Mouse (Mus musculus) midbrain, embryonic 12.5 days (tissue): ENCODE measurements around the gene Ppm1m. TPM values are rescaled to one million over a fixed set of nuclear protein-coding genes. Genes with fewer than 3 reads are reported as not detected.

Source experiments
- ATAC-seq: fragments of 200-750 bp; cut with Nextera tagmentation; 2 replicates; pipeline ENCODE4 v1.8.0; 2017; ENCODE audit warnings: low read depth, moderate TSS enrichment, moderate library complexity; ENCODE audit not compliant: low FRiP score
- H3K27ac ChIP-seq: fragments of 300-500 bp; sonication (generic); replicated peaks from 2 replicates; pipeline ENCODE4 v1.5.1; 2016; ENCODE audit warnings: mild to moderate bottlenecking
- H3K27me3 ChIP-seq: fragments of 300-500 bp; sonication (generic); 2 replicates; pipeline ENCODE4 v1.6.1; 2016; ENCODE audit warnings: mild to moderate bottlenecking
- H3K36me3 ChIP-seq: fragments of 300-500 bp; sonication (generic); 2 replicates; pipeline ENCODE4 v1.6.1; 2016
- H3K4me1 ChIP-seq: fragments of 300-500 bp; sonication (generic); 2 replicates; pipeline ENCODE4 v1.6.1; 2016
- H3K4me2 ChIP-seq: fragments of 300-500 bp; sonication (generic); replicated peaks from 2 replicates; pipeline ENCODE4 v1.6.1; 2016; ENCODE audit warnings: mild to moderate bottlenecking, moderate library complexity
- H3K4me3 ChIP-seq: fragments of 300-500 bp; sonication (generic); 2 replicates; pipeline ENCODE4 v1.5.1; 2016; ENCODE audit warnings: mild to moderate bottlenecking
- H3K9ac ChIP-seq: fragments of 300-500 bp; sonication (generic); replicated peaks from 2 replicates; pipeline ENCODE4 v1.6.1; 2016; ENCODE audit warnings: mild to moderate bottlenecking, moderate library complexity
- H3K9me3 ChIP-seq: fragments of 300-500 bp; sonication (generic); 2 replicates; pipeline ENCODE4 v1.6.1; 2016; ENCODE audit warnings: mild to moderate bottlenecking
- WGBS: fragments of 180-500 bp; shearing (Covaris S2); methylation state at CpG from one replicate; pipeline ENCODE4 v1.1.7; 2016; 5-methylcytosine and 5-hydroxymethylcytosine counted together
- polyA plus RNA-seq: library from polyadenylated mRNA; unstranded; fragments of >200 nt; fragmentation: Nextera tagmentation; extraction: Ambion mirVana; gene quantifications from 2 replicates; pipeline ENCODE4 v1.2.1, GENCODE M21; 2016

The Ppm1m gene
- polyA plus RNA-seq, 1 experiment from 2014 or later = 39.1 TPM

GRCm38 (mm10) chr9:106212594-106212981, 13.0 kb upstream of the Ppm1m start:
- H3K27me3 ChIP-seq = no peaks in the 10 kb centered on the region
- no peak overlapping the region for H3K4me2 ChIP-seq
- peaks cover 19% of the 10 kb centered on the region for H3K4me1 ChIP-seq
- 91% methylated on average over 12 of the region's 12 CpGs for WGBS
- no peak overlapping the region for H3K27ac ChIP-seq
- no peaks in the 10 kb centered on the region for H3K9me3 ChIP-seq
- H3K9ac ChIP-seq = no peak overlapping the region
- H3K4me3 ChIP-seq = no peak overlapping the region
- no peak for ATAC-seq
- peaks cover 33% of the 10 kb centered on the region for H3K36me3 ChIP-seq

GRCm38 (mm10) chr9:106211680-106212593, 12.4 kb upstream of the Ppm1m start:
- peak; percentile 85 for ATAC-seq
- H3K27ac ChIP-seq = peak overlapping the region; percentile 69
- H3K9me3 ChIP-seq = no peaks in the 10 kb centered on the region
- peak overlapping the region; percentile 55 for H3K4me2 ChIP-seq
- WGBS = 16% methylated on average over 37 of the region's 37 CpGs
- H3K9ac ChIP-seq = peak overlapping the region; percentile 59
- peaks cover 19% of the 10 kb centered on the region for H3K4me1 ChIP-seq
- peaks cover 33% of the 10 kb centered on the region for H3K36me3 ChIP-seq
- H3K4me3 ChIP-seq = peak overlapping the region; percentile 31
- no peaks in the 10 kb centered on the region for H3K27me3 ChIP-seq

DNA sequence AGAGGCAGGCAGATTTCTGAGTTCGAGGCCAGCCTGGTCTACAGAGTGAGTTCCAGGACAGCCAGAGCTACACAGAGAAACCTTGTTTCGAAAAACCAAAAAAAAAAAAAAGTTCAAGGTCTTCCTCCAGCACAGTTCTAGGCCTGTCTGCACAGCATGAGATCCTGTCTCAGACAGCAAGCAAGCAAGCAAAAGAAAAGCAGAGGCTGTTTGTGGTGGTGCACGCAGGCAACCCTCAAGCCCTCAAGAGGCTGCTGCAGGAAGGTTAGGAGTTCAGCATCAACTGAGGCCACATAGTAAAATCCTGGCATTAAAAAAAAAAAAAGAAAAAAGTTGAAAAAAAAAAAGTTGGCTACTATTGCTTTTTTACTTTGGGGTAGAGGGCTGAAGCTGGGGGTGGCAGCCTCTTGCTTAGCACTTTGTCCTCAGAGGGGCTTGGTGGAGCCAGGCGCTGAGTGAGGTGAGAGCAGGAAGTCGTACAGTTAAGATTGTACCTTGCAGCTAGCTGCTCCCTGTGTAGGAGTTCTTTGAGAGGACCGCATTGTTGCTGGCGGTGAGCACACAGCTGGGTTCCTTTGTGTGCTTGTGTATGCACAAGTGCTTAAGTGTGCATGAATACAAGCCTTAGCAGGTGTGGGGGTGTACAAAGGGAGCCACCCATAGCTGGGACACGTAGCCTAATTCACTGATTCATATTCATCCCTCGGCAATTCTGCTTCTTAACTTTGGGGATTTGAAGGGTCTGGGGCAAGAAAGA, 11.5 kb upstream of the Ppm1m start:
- Histone ChIP-seq H3K9ac (no peak overlapping the region; the same call in 1 of the 2 replicates), H3K9me3 (no peaks in the 10 kb centered on the region), H3K27ac (peak overlapping the region; percentile 69), H3K4me3 (peak overlapping the region; percentile 31; the same call in 1 of the 2 replicates), H3K27me3 (no peaks in the 10 kb centered on the region), H3K4me1 (peaks cover 19% of the 10 kb centered on the region), H3K36me3 (peaks cover 33% of the 10 kb centered on the region), H3K4me2 (peak overlapping the region; percentile 55)
- 27% methylated on average over 9 of the region's 9 CpGs for WGBS
- no peak for ATAC-seq

DNA sequence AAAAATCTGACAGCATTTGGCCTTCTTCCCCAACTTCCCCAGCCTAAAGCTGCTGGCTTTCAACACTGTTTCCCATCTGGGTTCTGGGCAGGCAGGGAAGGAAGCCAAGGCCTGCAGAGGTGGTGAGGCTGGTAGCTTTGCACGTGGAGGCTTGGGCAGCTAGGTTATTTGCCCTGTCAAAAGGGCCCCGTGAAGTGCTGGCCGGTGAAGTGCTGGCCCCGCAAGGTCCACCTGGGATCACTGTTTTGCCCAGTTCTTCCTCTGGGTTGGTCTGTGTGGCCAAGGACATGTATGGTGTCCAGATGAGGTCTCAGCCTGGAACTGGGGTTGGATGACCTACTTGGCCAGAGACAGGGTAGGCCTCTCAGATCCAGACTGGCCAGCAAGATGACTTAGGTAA, 10.4 kb upstream of the Ppm1m start:
- Histone ChIP-seq H3K9me3 (no peaks in the 10 kb centered on the region), H3K4me2 (no peak overlapping the region), H3K27ac (no peak overlapping the region), H3K36me3 (peaks cover 27% of the 10 kb centered on the region), H3K4me3 (no peak overlapping the region), H3K9ac (no peak overlapping the region), H3K27me3 (no peaks in the 10 kb centered on the region), H3K4me1 (peaks cover 19% of the 10 kb centered on the region)
- no peak for ATAC-seq
- 97% methylated on average over 4 of the region's 4 CpGs for WGBS

- H3K4me2 ChIP-seq = no peak overlapping the region
- peaks cover 35% of the 10 kb centered on the region for H3K4me1 ChIP-seq
- peaks cover 5% of the 10 kb centered on the region; the same call in 1 of the 2 replicates for H3K27me3 ChIP-seq
- H3K9me3 ChIP-seq = no peaks in the 10 kb centered on the region
- peaks cover 10% of the 10 kb centered on the region; the same call in 1 of the 2 replicates for H3K36me3 ChIP-seq
- WGBS = 90% methylated on average over 5 of the region's 5 CpGs
- H3K9ac ChIP-seq = no peak overlapping the region
- no peak overlapping the region for H3K27ac ChIP-seq
- no peak for ATAC-seq
- H3K4me3 ChIP-seq = no peak overlapping the region
Measured at GRCm38 (mm10) chr9:106208181-106208580, 8.6 kb upstream of the Ppm1m start.

- no peak overlapping the region for H3K27ac ChIP-seq
- peaks cover 29% of the 10 kb centered on the region for H3K4me1 ChIP-seq
- H3K4me3 ChIP-seq = no peak overlapping the region
- no peaks in the 10 kb centered on the region for H3K36me3 ChIP-seq
- ATAC-seq = no peak
- peaks cover 5% of the 10 kb centered on the region; the same call in 1 of the 2 replicates for H3K27me3 ChIP-seq
- H3K9ac ChIP-seq = no peak overlapping the region
- no peak overlapping the region for H3K4me2 ChIP-seq
- H3K9me3 ChIP-seq = no peaks in the 10 kb centered on the region
- 82% methylated on average over 2 of the region's 2 CpGs for WGBS
Measured at GRCm38 (mm10) chr9:106206515-106206914, 7.0 kb upstream of the Ppm1m start.

DNA sequence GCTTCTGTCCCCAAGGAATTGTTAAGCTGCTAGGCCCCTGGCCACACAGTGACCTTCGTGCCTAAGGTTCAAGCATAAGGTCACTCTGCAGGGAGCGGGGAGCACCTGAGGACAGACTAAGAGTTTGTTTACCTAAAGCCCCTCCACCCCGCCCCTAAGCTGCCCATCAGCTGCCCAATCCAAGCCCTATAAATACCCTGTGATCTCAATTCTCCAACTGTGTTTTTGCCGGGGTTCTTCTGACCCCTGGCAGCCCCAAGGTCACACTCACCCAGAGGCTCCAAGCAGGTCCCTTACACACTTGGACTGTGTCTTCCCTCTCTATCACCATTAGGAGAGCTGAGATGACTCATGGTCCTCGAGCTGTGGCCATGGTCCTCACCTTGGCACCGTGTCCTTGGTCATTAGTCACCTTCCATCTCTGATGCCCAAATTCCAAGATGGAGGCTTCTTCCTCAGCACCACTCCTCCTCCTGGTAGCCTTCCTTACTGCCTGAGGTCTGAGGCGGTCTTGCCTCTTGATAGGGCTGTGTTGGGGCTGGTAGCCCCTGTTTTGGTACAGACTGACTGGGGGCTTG, 6.3 kb upstream of the Ppm1m start:
- Histone ChIP-seq H3K4me2 (no peak overlapping the region), H3K27ac (no peak overlapping the region), H3K27me3 (peaks cover 5% of the 10 kb centered on the region; the same call in 1 of the 2 replicates), H3K9me3 (no peaks in the 10 kb centered on the region), H3K9ac (no peak overlapping the region), H3K4me1 (peaks cover 22% of the 10 kb centered on the region), H3K4me3 (no peak overlapping the region), H3K36me3 (no peaks in the 10 kb centered on the region)
- WGBS = 80% methylated on average over 7 of the region's 7 CpGs
- ATAC-seq = no peak

DNA sequence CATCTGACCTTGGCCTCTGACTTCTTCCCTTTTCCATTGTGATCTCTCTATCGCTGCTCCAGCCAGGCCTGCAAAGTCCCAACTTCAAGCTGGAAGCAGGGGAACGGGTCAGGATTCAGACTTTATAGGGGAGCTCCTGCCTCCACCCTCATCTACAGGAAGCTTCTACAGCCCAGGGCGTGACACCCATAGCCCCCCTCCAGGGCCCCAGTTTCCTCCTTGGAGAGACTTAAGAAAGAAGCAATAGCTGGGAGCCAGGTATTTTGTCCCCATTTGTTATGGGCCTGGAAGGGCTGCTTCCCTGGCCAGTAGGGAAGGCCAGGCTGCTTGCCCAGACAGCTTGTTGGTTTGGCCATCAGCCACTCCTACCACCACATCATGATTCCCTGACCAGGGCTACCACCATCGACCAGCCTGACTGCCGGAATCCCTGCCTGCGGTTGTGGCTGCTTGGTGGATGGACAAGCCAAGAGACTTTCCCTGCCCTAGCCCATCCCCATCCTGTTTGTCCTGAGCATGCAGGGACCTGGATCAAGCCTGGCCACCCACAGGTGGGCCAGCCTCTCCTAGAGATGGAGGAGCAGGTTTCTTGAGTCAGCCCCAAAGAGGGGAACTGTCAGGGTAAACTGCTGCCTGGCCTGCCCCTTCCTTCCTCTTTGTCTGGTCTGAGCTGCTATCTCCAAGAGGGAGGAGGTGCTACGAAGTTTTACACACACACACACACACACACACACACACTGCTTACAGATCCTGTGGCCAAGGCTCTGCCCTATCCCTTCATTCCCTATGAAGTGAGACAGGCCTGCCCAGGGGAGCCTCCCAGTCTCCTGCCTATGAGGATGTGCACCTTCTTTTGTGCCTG, 4.7 kb upstream of the Ppm1m start:
- peaks cover 8% of the 10 kb centered on the region; the same call in 1 of the 2 replicates for H3K27me3 ChIP-seq
- no peak overlapping the region; the same call in 1 of the 2 replicates for H3K9ac ChIP-seq
- no peak overlapping the region for H3K27ac ChIP-seq
- ATAC-seq = no peak
- WGBS = 79% methylated on average over 7 of the region's 7 CpGs
- peak overlapping the region; percentile 66 for H3K4me2 ChIP-seq
- H3K4me1 ChIP-seq = peaks cover 25% of the 10 kb centered on the region
- peak overlapping the region; percentile 61; the same call in 1 of the 2 replicates for H3K4me3 ChIP-seq
- no peaks in the 10 kb centered on the region for H3K9me3 ChIP-seq
- no peaks in the 10 kb centered on the region for H3K36me3 ChIP-seq

- peaks cover 8% of the 10 kb centered on the region; the same call in 1 of the 2 replicates for H3K27me3 ChIP-seq
- H3K4me2 ChIP-seq = peak within 1 kb of the TSS; percentile 66
- H3K4me3 ChIP-seq = peak within 1 kb of the TSS; percentile 61
- peaks cover 32% of the 10 kb centered on the region for H3K4me1 ChIP-seq
- H3K36me3 ChIP-seq = no peaks in the 10 kb centered on the region
- no peaks in the 10 kb centered on the region for H3K9me3 ChIP-seq
- 2% methylated on average over 61 of the region's 61 CpGs for WGBS
- peak within 1 kb of the TSS; percentile 47 for H3K27ac ChIP-seq
- H3K9ac ChIP-seq = peak within 1 kb of the TSS; percentile 71
- ATAC-seq = peak; percentile 85
Measured at GRCm38 (mm10) chr9:106202819-106203636, 3.5 kb upstream of the Ppm1m start, which contains the start of gene Twf2. Gene Twf2 (plus strand): TSS chr9:106203108.

DNA sequence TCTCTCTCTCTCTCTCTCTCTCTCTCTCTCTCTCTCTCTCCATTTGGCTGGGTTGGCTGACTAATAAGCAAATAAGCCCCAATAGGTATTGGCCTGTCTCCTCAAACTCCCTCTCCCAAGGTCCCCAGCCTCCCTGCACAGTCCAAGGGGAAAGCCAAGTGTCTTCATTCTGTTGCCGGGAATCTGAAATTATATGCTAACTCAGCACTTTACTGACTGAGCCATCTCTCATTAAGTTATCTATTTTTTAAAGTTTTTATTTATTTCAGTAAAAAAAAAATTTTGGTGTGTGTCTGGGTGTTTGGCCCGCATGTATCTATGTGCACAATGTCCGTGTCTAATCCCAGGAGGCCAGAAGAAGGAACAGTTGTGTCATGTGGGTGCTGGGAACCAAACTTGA, 2.3 kb upstream of the Ppm1m start:
- H3K27me3 ChIP-seq = peaks cover 11% of the 10 kb centered on the region; the same call in 1 of the 2 replicates
- H3K9me3 ChIP-seq = no peaks in the 10 kb centered on the region
- no peak overlapping the region for H3K4me3 ChIP-seq
- H3K4me2 ChIP-seq = peak overlapping the region; percentile 66
- no peak overlapping the region for H3K27ac ChIP-seq
- no peaks in the 10 kb centered on the region for H3K36me3 ChIP-seq
- WGBS = 84% methylated on average over 3 of the region's 3 CpGs
- ATAC-seq = no peak
- peaks cover 32% of the 10 kb centered on the region for H3K4me1 ChIP-seq
- H3K9ac ChIP-seq = no peak overlapping the region
